Mouse (Mus musculus): ENCODE results near the gene Gm49387.

DNA sequence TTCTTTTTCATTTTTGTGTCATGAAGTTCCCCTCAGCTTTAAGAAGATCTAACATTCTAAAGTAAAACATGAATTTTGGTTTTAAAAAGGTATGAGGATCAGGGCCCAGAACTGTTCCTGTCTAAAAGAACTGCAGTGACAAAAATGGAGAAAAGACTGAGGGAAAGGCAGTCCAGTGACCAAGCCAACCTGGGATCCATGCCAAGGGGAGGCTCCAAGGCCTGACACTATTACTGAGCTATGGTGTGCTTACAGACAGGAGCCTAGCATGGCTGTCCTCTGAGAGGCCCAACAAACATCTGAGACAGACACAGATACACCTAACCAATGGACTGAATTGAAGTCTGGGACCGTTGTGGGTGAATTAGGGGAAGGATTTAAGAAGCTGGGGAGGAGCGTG is 130.8 kb downstream of the Gm49387 start:
- TF ChIP-seq CTCF (conservative IDR thresholded peaks at IDR 0.05; ENCODE audit: insufficient read depth, insufficient read length, low read depth, low read length) (no peak), POLR2A (IDR thresholded peaks at IDR 0.05; ENCODE audit: low read depth, low read length) (no peak)
